Mouse (Mus musculus): ENCODE results near the gene Shisa2.

The Shisa2 gene

DNA sequence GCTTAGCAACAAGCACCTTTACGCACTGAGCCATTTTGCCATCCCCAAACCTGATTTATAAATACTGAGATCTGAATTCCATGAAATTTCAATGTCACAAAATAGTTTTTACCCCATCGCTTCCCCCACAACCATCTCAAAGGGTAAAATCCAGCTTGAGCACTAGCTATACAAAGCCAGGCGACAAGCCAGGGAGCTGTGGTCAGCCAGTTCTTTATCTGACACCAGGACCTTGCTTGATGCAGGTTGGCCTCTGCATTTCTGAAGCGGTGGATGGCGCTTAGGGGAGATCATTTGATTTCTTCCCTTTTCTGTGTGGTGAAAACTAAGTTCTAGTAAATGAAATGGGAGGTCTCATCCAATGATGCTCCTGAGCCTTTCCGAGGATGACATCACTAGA, 7.0 kb downstream of the Shisa2 start:
- no peak for DNase-seq (ENCODE audit: low read depth, low spot score)

DNA sequence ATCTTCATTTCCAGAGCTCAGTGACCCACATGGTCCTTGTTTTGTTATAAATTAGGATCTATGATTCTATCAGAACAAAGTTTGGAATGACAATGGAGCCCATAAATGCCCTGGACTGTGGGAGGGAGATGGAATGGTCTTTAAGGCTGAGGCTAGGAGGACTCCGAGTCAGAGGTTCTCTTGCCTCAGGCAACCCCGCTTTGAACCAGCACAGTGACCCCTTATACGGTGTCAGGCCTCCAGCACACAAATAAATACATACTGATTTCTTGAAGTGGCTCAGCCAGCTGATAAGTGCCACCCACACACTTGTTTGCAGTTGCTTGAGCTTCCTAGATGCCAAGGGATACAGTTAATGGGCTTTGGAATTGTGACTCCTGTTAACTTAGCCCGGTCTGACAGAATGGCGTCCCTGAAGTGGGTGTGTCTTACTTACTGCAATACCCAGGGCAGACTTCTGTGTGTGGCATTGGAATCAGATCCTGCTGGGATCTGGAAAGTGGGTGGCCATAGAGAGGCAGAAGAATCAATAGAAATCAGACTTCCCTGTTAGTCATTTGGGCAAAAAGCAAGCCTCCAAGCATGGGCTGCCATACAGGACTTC, 8.3 kb downstream of the Shisa2 start:
- DNase-seq (ENCODE audit: low read depth, low spot score): no peak

DNA sequence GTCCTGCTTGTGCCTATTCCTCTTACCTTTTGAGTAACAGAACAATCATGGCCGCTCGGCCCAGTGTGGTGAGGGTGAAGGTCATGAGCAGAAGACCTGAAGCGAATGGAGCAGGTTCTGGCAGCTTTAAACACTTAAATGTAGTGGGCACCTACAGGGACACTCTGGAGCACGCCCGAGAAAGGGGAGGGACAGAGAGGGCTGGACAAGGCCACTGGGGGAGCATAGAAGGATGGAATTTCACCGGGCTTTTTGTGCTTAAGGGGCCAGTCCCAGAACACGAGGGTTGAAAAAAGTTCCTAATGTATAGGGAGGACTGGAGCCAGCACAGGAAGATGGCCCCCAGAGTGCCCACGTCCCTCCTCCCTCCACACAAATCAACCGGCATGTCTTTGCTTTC, 8.9 kb downstream of the Shisa2 start:
- no peak for DNase-seq (ENCODE audit: low read depth, low spot score)

DNA sequence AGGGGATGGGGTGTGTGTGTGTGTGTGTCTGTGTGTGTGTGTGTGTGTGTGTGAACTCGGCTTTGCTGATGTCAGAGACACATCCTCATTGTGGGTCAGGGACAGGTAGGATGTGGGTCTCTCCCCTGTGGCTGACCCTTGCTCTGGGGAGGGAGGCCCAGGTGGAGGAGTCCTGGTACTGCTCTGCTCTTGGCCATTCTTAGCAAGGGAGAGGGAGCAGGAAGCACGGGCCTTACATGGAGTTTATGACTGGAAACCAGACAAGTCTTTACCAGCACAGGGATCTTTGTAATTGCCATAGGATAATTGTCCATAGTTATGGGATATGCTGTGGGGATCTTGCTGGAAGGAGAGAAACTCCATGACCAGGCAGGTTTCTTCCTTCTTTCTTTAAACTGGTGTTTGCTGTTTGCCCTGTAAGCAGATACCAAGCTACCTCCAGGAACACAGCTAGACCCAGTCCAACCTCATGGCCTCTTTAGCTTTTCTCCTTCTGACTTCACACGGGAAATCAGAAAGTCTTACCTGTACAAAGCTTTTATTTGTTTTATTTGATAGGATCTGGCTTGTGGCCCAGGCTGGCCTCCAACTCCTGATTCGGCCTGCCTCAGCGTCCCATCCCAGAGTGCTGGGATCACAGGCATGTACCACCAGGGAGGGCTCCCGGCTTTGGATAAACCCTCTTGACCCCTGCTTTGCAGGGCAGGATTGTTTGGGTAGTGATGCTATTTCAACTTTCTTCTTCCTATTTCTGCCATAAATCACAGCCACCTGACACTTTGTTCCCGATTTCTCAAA, 14.0 kb downstream of the Shisa2 start:
- no peak for DNase-seq (ENCODE audit: low read depth, low spot score)

DNA sequence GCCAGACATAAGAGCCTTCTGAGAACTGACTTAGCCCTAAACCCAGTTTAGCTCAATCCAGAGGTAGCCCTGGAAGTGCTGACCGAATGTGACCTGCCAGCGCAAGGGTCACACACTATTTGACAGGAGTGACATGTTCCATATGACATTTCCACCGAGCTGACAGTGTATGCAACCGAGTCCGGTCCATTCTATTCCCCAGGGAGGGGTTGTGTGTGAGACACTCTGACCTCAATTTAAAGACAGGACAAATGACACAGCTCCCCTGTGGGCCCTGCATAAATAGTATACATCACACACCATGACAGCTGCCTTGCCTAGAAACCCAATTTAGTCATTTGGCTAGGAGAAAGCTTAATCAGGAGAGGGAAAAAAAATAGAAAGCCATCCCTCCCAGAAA, 16.7 kb downstream of the Shisa2 start:
- no peak for DNase-seq (ENCODE audit: low read depth, low spot score)

DNA sequence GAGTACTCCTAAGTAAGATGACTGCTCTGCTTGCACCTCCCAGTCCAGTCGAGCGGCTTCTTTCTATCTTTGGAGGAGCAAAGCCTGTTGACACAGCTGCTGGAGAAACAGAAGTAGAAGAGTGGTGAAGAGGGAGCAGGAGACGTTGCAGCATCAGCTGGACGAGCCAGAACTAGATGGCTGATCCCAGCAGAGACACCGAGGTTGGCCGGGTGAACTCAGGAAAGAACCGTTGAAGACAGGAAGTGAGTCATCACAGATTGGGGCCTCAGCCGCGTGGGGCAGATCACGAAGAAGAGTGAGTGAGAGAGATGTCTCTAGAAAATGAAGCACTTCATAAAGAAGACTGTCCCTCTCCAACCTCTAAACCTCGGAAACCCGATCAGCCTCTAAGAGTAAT, 18.5 kb downstream of the Shisa2 start:
- no peak for DNase-seq (ENCODE audit: low read depth, low spot score)

DNA sequence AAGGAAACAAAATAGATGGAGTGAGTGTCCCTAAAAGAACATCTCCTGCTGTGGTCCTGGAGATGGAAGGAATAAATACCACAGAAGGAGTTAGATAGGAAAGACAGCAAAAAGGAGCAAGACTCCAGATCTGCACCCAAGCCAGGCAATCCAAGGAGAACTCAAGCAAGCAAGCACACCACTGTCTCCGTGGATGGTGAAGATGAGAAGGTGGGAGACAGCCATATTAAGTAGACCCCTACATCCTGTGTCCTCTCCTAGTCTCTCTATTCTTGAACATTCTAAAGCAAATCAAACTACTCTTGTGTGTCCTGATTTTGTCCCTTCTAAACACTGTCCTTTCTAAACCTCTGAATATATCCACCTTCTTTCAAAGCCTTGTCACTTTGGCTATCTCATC, 19.1 kb downstream of the Shisa2 start:
- no peak for DNase-seq (ENCODE audit: low read depth, low spot score)

DNA sequence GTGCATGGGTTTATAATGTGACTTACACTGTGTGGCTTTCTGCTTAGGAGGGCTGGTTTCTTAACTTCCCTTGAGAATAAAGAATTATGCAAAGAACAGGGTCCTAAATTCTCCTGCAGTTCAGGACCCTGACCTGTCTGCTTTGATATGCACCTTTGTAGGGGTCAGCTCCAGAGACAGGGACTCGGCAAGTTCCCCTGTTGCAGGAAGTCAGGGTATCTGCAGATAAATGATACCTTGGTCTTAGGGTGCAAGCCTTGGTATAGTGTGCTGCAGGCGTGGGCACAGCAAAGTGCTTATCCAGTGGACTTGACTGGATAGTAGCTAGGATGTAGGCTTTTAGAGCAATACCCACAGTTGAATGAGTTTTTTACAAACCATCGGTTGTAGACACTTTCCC, 19.8 kb downstream of the Shisa2 start:
- DNase-seq (ENCODE audit: low read depth, low spot score): no peak

DNA sequence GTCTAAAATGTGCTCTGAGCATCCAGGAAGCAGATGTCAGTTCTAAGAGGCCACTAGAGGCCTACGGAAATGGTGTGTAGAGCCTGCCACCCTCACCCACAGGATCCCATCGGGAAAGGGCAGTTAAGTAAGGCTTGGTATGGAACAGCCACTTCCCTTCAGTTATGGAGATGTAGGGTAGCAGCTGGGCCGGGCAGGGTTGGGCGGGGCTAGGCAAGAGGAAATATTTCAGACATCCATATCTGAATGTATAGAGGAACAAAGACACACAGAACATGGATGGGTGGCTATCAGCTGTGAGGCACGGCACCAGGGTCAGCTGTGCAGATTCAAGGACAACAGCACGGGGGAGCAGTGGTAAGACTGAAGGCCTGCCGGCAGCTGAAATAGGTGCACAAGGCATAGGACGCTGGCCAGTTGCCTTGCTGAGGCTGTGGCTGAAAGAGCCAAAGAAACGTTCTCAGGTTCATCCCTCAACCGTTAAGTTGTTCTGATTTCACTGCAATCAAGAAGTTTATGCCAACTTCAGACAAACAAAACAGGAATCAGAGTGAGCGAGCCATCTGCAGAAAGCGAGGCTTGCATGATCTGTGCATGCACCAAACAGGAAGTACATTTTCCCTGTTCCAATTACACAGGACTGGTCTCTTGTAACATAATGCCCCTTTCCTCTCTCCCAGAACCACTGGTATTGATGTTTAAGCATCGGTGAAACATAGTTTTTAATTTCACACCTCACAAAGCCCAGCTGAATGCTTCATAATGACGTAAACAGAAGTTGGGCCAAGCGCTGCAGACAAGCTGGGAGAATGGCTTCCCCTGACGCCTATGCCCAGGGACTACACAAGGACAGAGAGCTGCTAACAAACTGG, 22.0 kb downstream of the Shisa2 start:
- no peak for DNase-seq (ENCODE audit: low read depth, low spot score)

DNA sequence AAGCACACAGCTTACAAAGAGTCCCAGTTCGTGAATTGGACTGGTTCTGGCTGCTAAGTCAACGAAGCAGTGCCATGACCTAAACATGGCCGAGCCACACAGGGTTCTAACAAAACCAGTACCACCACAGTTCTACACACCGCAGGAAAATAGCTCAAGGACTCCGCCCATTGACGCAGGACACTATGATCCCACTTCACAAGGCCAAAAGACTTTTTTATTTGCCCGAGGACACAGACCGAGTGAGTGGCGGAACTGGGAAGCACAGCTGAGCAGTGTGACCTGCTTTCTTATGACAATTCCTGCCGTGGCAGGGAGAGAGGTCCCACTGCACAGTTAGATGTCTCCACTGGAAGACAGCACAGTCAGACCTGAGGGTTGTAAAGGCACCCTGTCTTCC, 23.5 kb downstream of the Shisa2 start:
- no peak for DNase-seq (ENCODE audit: low read depth, low spot score)

DNA sequence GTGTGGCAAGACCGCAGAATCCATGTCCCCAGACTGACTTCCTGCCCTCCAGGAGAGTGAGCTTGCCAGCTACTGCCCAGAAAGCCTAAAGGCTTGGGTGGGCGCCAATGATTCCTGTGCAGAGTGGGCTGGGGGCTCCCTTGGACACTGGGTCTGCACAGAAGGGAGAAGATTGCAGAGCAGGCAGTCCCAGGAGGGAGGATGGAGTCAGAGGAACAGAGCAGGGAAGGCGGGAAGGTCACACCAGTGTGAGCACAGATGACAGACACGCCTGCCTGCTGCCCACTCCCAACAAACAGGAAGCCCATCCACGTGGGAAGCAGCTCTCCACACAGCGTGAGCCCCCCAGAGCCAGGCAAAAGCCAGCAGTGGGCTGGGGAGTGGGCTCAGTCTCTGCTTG, 24.2 kb downstream of the Shisa2 start:
- DNase-seq (ENCODE audit: low read depth, low spot score): no peak

DNA sequence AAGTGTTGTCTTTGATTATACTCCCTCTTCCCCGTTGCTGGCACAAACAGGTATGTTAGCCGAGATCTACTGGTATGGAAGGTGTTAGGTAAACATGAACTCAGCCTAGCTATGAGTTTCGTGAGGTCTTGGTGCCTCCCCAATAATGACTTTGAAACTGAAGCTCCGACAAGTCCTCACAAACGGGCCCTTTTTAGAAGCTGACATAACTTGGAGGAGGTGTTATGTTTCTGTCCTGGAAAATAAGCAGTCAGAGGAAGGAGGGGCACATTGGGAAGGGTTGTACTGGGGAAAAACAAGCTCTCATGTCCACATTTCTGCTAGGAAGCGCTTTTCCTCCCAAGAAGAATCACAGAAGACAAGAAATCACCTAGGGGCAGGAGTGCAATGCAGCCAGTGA, 31.5 kb downstream of the Shisa2 start:
- no peak for DNase-seq (ENCODE audit: low read depth, low spot score)

DNA sequence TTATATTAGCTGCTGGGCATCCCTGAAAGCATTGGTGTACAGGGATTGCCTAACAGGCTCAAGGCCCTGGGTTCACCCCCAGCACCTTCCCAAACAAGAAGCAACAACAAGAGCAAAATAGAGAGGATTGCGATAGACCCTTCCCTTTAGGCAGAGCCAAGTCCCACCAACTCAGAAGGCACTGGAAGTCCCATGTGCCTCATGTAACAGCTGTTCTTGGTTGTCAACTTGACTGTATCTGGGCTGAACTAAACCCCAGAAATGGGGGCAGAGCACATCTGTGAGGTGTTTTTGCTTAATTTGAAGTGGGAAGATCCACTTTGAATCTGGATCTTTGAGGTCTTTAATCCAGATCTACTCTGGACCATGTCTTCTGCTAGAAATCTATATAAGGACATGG, 32.0 kb downstream of the Shisa2 start:
- no peak for DNase-seq (ENCODE audit: low read depth, low spot score)

DNA sequence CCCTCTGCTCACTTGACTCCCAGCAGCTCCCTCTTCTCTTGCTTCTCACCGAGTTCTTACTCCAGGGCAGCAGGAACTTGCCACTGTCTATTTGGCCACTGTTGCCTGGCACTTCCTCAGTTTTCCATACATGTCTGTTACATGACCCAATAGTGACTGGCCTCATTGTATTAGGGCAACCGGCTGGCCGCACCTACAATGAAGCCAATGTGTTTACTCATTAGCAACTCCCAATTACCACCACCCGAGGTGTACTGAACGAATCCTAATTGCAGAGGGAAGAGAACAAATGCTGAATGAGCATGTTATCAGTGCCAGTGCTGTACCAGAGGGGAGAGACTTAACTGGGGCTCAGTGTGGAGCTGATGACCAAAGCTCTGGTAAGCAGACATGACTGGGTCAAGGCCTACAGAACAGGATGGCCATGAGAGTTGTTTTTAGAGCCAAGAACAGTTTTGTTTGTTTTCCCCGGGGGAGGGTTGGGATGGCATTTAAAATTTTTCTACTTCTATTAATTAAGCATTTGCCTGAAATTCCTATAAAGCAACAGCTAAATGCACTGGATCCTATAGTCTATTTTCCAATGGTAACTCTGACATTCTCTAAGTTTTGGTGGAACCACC, 47.9 kb downstream of the Shisa2 start:
- DNase-seq (ENCODE audit: low read depth, low spot score): peak; percentile 13

DNA sequence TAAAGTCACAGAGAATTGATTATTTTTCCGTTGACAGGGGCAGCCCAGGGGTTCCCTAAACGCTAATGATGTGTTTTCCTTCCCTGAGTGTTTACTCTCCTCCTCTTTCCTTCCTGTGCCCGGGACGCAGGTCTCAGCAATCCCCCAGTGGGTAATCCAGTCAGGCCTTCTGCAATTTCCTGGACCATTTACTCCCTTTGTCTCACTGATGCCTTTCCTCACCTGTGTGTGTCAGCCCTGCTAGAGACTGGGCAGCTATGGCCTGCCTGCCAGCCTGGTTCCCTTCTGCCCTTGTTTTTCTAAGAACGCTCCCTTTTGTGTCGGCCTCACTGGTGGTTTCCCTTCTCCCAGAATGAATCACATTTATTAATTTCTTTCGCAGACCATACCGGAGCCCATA, 49.4 kb downstream of the Shisa2 start:
- no peak for DNase-seq (ENCODE audit: low read depth, low spot score)

DNA sequence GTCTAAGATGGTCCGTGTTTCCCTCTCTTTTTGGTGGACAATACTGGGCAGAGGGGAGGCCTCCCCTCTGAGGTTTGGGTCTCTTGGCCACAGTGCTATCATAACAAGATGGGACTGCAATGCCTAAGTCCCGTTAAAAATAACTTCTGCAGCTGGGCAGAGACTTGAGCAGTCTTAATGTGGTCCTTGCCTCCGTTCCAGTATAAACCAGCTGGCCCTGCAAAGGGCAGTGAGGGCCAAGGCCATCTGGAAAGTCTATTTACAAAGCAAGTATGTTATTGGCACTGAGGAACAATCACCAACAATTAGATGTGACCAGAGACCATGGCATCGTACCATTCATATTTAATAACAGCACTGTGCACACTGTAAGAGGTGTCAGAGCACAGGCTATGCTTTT, 50.2 kb downstream of the Shisa2 start:
- DNase-seq (ENCODE audit: low read depth, low spot score): no peak

DNA sequence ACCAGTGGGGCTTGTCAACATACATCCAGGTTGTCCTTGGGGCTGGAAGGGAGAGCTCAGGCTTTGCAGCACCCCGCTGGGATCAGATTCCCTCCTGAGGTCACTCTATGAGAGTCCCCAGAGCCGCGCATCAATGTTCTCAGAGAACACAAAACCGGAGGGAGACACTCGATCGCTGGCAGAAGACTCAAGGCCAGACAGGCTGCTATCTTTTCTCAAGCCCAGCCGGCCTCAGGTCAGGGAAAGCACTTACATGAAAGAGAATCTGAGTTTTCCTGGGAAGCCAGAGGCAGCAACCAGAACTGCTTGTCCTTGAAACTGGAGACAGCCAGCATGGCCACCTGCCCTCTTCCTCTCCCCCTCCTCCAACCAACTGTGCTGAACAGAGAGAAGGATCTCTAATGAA, 52.5 kb downstream of the Shisa2 start:
- no peak for DNase-seq (ENCODE audit: low read depth, low spot score)

All from retina, postnatal 7 days (tissue).